Mouse (Mus musculus): ENCODE data around the gene Ahnak.

DNA sequence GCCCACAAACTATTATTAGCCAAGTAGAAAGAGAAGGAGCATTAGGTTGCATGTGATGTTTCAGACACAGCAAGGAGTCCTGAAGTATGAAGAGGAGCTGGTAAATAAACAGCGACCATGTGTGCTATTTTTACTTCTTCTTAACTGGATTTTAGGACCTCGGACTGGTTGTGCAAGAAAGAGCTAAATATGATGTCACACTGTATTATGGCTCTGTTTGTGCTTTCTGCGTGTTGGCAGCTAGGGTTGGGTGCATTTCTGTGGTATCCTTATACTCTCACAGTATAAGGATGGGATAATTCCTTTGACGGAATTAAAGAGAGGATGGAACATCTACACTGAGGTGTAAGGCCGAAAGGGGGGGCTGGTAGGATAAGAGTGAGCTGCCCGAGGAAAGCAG lies 43.8 kb upstream of the Ahnak start:
- no peak for TF ChIP-seq POLR2A (IDR thresholded peaks at IDR 0.05; ENCODE audit: extremely low read depth, insufficient read depth, low read length)
- TF ChIP-seq CTCF (IDR thresholded peaks at IDR 0.05; ENCODE audit: low read depth, low read length) = no peak
